Mouse (Mus musculus) cerebellum, adult 11 months (tissue): ENCODE measurements around the gene Gm49661.
A peak's percentile ranks its signal among the peaks of the same experiment; 100 is the strongest.

Source experiments
- DNase-seq: peaks from one replicate; pipeline ENCODE4 v3.0.0; 2022

The Gm49661 gene

DNA sequence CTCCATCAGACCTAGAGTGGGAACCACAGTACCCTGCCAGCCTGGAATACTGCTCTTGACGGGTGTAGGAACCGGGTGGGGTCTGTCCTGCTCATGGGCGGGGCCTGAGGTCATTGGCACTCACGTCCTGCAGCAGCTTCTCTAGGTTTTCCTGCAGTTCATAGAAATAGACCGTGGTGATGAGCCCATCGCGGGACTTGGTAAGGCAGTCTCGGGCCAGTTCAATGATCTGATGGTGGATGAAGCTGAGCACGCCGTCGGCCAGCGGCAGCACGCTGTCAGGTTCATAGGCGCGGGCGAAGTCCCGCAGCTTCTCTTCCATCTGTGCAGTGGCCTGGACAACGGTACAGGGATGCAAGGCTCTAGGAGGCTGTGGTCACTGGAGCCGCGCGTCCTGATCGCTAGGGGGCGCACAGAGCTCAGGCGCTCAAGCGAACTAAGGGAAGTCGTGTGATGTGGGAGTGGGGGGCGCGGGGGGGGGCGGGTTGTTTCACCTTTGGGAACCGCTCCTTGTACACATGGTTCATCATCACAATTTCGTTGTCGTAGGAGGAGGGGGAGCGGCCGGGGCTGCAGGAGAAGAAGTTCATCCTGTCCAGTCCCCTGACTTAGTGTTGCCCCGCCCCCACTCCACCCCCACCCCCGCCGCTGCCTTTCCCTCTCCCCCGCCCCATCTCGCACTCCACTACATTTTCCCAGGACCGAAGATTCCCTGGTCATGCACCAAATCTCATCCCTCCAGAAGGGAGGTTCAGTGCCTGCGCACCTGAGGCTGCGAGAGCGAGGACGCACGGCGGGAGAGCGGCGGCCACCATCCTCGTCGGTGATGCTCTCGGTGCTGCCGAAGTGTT, 40.6 kb downstream of the Gm49661 start:
- DNase-seq = peak; percentile 78

DNA sequence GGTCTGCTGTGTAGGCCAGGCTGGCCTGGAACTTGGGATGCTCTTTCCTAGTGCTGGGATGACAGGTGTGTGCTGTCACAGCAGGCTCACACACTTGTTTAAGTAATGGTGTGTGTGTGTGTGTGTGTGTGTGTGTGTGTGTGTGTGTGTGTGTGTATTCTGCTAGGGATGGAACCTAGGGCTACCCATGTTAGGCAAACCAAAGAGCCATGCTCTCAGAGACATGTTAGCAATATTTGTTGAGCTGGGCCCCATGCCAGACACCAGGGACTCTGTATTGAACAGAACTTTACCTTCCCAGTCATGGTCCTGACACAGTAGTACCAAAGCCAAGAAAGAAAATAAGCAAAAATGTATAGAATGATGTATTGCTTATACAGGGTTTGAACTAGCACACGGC, 41.7 kb downstream of the Gm49661 start:
- no peak for DNase-seq

DNA sequence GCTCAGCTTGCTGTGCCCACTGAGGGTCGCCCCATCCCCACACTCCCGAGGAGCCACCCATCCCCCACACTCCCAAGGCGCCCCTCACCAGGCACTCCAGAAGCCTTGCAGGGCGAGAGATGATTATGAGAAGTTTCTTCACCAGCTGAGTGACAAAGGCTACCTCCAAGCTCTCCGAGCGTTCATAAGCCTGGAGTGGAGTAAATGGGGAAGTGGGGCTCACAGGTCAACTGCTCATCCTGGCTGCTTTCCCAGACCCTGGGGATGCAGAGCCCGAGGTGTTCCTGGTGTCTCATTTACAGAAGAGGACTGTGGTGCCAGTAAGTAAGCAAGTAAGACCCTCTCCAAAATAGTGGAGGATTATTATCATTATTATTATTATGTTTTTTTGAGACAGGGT, 43.7 kb downstream of the Gm49661 start:
- no peak for DNase-seq

DNA sequence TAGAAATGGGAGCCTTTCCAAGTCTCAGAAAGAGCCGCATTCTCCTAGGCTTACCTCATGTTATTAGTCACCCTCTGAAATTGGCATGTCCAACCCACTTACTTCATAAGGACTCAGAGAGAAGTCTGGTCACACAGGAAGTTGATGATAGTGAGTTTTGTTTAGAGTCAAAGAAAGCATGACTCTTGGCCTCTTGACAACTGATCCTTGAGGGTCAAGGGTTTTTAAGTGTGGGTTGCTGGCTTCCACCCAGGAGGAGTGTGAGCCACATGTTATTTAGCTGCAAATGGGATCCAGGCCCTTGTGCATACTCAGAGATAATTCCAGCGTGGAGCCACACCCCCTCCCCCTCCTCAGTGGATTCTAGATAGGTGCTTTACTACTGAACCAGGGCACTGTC, 47.6 kb downstream of the Gm49661 start:
- DNase-seq = no peak

DNA sequence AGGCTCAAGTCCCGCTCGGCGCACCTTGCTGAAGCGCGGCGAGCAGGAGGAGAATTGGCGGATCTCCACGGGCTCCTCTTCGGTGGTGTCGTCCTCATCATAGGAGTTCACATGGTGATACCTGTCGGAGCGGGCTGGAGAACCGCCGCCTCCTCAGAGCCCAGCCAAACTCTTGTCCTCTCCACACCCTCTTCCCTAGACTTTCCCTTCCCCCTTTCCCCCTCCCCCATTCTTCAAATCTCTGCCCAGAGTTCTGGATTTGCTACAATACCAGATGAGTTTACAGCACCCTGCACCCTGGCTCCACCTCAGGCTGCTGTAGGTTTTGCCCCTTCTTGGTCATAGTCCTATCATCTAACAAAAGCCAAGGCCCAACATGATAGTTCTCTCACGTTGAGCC, 50.6 kb downstream of the Gm49661 start:
- no peak for DNase-seq

DNA sequence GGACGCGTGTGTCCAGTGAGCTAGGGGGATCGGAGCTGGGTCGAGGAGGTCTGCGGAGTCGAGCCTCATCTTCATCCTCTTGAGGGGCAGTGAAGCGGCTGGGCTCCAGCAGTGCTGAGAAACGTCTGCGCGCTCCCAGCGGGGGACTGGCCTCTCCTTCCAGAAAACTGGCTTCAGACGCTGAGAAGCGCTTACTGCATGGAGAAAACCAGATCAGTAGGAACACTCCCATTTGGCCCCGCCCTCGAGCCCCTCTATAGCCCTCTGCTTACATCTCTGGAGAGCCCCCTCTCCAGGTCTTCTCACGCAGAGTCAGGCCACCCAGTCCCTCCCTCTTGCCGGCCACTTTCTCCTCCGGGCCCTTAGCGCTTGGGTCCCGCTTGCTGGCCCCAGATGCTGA, 51.5 kb downstream of the Gm49661 start:
- DNase-seq = no peak
